Mouse (Mus musculus) small intestine, adult 2 months (tissue): ENCODE measurements around the gene Rell1.

Source experiments
- CTCF ChIP-seq: fragments of 200-500 bp; IDR thresholded peaks from 2 replicates; pipeline ENCODE4 v1.5.1; 2012; ENCODE audit warnings: low read depth, mild to moderate bottlenecking, control low read depth, inconsistent platforms, low read length, moderate library complexity, mixed read lengths; ENCODE audit not compliant: insufficient replicate concordance, insufficient read length; ENCODE audit errors: extremely low read depth
- POLR2A ChIP-seq: fragments of 200-500 bp; IDR thresholded peaks from 2 replicates; pipeline ENCODE4 v1.6.1; 2012; ENCODE audit warnings: low read depth, mild to moderate bottlenecking, control low read depth, inconsistent platforms, low read length, moderate library complexity

DNA sequence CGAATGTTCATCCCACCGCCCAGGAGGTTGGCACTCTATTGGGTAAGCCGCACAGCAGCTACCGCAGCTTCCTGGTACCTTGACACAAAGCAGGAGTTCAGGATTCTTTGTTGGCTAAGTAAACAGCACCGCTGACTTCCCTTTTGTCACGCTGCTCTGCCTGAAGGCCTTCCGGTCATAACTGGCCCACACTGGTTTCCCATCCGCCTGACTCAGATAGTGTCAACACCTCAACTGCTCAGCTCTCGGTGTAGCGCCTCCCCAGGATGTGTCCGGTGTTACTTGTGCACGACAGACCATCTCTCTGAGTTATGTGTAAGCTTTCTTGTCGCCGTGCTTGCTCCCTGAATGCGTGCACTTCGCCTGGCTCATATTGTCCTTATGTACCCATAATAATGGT, 93.8 kb downstream of the Rell1 start:
- peak; percentile 34; the same call in 1 of the 2 replicates for TF ChIP-seq CTCF
- no peak for TF ChIP-seq POLR2A
